Mouse (Mus musculus): ENCODE measurements around the gene Rhoh. TPM values are rescaled to one million over a fixed set of nuclear protein-coding genes. Genes with fewer than 3 reads are reported as not detected.

Gene Rhoh
- total and polyA plus RNA-seq, 2 experiments from 2014 or later, result 0.54 to 1.00 TPM

GRCm38 (mm10) chr5:65895121-65895692 is 34.2 kb downstream of the Rhoh start:
- Histone ChIP-seq H3K4me1 (ENCODE audit: insufficient read depth) (0 out of 2 replicates have a peak, but pooled peaks cover 3% of the 10 kb centered on the region), H3K9ac (no peak overlapping the region), H3K9me3 (ENCODE audit: low read length) (no peaks in the 10 kb centered on the region), H3K27me3 (ENCODE audit: insufficient read depth, low read length) (no peaks in the 10 kb centered on the region), H3K4me3 (ENCODE audit: low read depth, low read length) (no peak overlapping the region), H3K4me2 (ENCODE audit: low read depth) (no peak overlapping the region), H3K27ac (ENCODE audit: low read depth, low read length) (no peak overlapping the region), H3K36me3 (ENCODE audit: insufficient read depth) (no peaks in the 10 kb centered on the region)
- WGBS, result 91% methylated on average over 6 of the region's 6 CpGs
- DNase-seq (no peak), ATAC-seq (no peak)
- no peak for TF ChIP-seq CTCF (IDR thresholded peaks at IDR 0.05; ENCODE audit: low read depth)

GRCm38 (mm10) chr5:65895764-65896163 is 34.8 kb downstream of the Rhoh start:
- H3K36me3 ChIP-seq (ENCODE audit: insufficient read depth), result no peaks in the 10 kb centered on the region
- TF ChIP-seq CTCF (IDR thresholded peaks at IDR 0.05; ENCODE audit: low read depth), result no peak
- H3K27ac ChIP-seq (ENCODE audit: low read depth, low read length), result no peak overlapping the region
- WGBS, result 69% methylated on average over 7 of the region's 7 CpGs
- 0 out of 2 replicates have a peak, but pooled peaks cover 3% of the 10 kb centered on the region for H3K4me1 ChIP-seq (ENCODE audit: insufficient read depth)
- H3K9me3 ChIP-seq (ENCODE audit: low read length), result no peaks in the 10 kb centered on the region
- ATAC-seq (no peak), DNase-seq (no peak)
- no peaks in the 10 kb centered on the region for H3K27me3 ChIP-seq (ENCODE audit: insufficient read depth, low read length)
- no peak overlapping the region for H3K4me3 ChIP-seq (ENCODE audit: low read depth, low read length)
- H3K4me2 ChIP-seq (ENCODE audit: low read depth), result no peak overlapping the region
- H3K9ac ChIP-seq, result no peak overlapping the region

GRCm38 (mm10) chr5:65897731-65898130 is 36.7 kb downstream of the Rhoh start:
- Histone ChIP-seq H3K27me3 (ENCODE audit: insufficient read depth, low read length) (no peaks in the 10 kb centered on the region), H3K9ac (no peak overlapping the region), H3K4me3 (ENCODE audit: low read depth, low read length) (no peak overlapping the region), H3K36me3 (ENCODE audit: insufficient read depth) (no peaks in the 10 kb centered on the region), H3K4me2 (ENCODE audit: low read depth) (no peak overlapping the region), H3K4me1 (ENCODE audit: insufficient read depth) (0 out of 2 replicates have a peak, but pooled peaks cover 3% of the 10 kb centered on the region), H3K9me3 (ENCODE audit: low read length) (no peaks in the 10 kb centered on the region), H3K27ac (ENCODE audit: low read depth, low read length) (no peak overlapping the region)
- no peak for DNase-seq
- 95% methylated on average over 2 of the region's 2 CpGs for WGBS
- no peak for ATAC-seq
- no peak for TF ChIP-seq CTCF (IDR thresholded peaks at IDR 0.05; ENCODE audit: low read depth)

- H3K9me3 ChIP-seq (ENCODE audit: low read length), result 0 out of 2 replicates have a peak, but pooled peaks cover 5% of the 10 kb centered on the region
- no peak overlapping the region for H3K4me3 ChIP-seq (ENCODE audit: low read depth, low read length)
- H3K27me3 ChIP-seq (ENCODE audit: insufficient read depth, low read length), result no peaks in the 10 kb centered on the region
- WGBS, result 92% methylated on average over 3 of the region's 3 CpGs
- ATAC-seq (no peak), DNase-seq (no peak)
- H3K9ac ChIP-seq, result no peak overlapping the region
- H3K4me2 ChIP-seq (ENCODE audit: low read depth), result no peak overlapping the region
- H3K27ac ChIP-seq (ENCODE audit: low read depth, low read length), result no peak overlapping the region
- TF ChIP-seq CTCF (IDR thresholded peaks at IDR 0.05; ENCODE audit: low read depth), result no peak
- no peaks in the 10 kb centered on the region for H3K36me3 ChIP-seq (ENCODE audit: insufficient read depth)
- H3K4me1 ChIP-seq (ENCODE audit: insufficient read depth), result 0 out of 2 replicates have a peak, but pooled peaks cover 3% of the 10 kb centered on the region
Measured at GRCm38 (mm10) chr5:65898683-65899082, 37.7 kb downstream of the Rhoh start.

GRCm38 (mm10) chr5:65900113-65900512 is 39.1 kb downstream of the Rhoh start:
- 0 out of 2 replicates have a peak, but pooled peaks cover 5% of the 10 kb centered on the region for H3K9me3 ChIP-seq (ENCODE audit: low read length)
- no peak overlapping the region for H3K4me3 ChIP-seq (ENCODE audit: low read depth, low read length)
- no peak overlapping the region for H3K9ac ChIP-seq
- H3K27me3 ChIP-seq (ENCODE audit: insufficient read depth, low read length), result no peaks in the 10 kb centered on the region
- no peak overlapping the region for H3K4me2 ChIP-seq (ENCODE audit: low read depth)
- TF ChIP-seq CTCF (IDR thresholded peaks at IDR 0.05; ENCODE audit: low read depth), result no peak
- no peaks in the 10 kb centered on the region for H3K36me3 ChIP-seq (ENCODE audit: insufficient read depth)
- no peak overlapping the region for H3K27ac ChIP-seq (ENCODE audit: low read depth, low read length)
- WGBS, result 87% methylated on average over 6 of the region's 6 CpGs
- no peak for ATAC-seq
- H3K4me1 ChIP-seq (ENCODE audit: insufficient read depth), result no peaks in the 10 kb centered on the region
- DNase-seq, result no peak

GRCm38 (mm10) chr5:65900862-65901265 is 39.9 kb downstream of the Rhoh start:
- no peak overlapping the region for H3K9ac ChIP-seq
- no peak for TF ChIP-seq CTCF (IDR thresholded peaks at IDR 0.05; ENCODE audit: low read depth)
- DNase-seq (peak; percentile 57), ATAC-seq (peak; percentile 92)
- no peaks in the 10 kb centered on the region for H3K4me1 ChIP-seq (ENCODE audit: insufficient read depth)
- no peaks in the 10 kb centered on the region for H3K27me3 ChIP-seq (ENCODE audit: insufficient read depth, low read length)
- no peak overlapping the region for H3K4me2 ChIP-seq (ENCODE audit: low read depth)
- 0 out of 2 replicates have a peak overlapping the region, but pooled peaks have one; percentile 2 for H3K27ac ChIP-seq (ENCODE audit: low read depth, low read length)
- H3K9me3 ChIP-seq (ENCODE audit: low read length), result 0 out of 2 replicates have a peak, but pooled peaks cover 5% of the 10 kb centered on the region
- H3K36me3 ChIP-seq (ENCODE audit: insufficient read depth), result no peaks in the 10 kb centered on the region
- 24% methylated on average over 7 of the region's 7 CpGs for WGBS
- no peak overlapping the region for H3K4me3 ChIP-seq (ENCODE audit: low read depth, low read length)

GRCm38 (mm10) chr5:65901868-65902418 is 40.9 kb downstream of the Rhoh start:
- TF ChIP-seq CTCF (IDR thresholded peaks at IDR 0.05; ENCODE audit: low read depth), result no peak
- Histone ChIP-seq H3K27me3 (ENCODE audit: insufficient read depth, low read length) (no peaks in the 10 kb centered on the region), H3K27ac (ENCODE audit: low read depth, low read length) (no peak overlapping the region), H3K9ac (no peak overlapping the region), H3K4me3 (ENCODE audit: low read depth, low read length) (no peak overlapping the region), H3K9me3 (ENCODE audit: low read length) (0 out of 2 replicates have a peak, but pooled peaks cover 5% of the 10 kb centered on the region), H3K4me2 (ENCODE audit: low read depth) (no peak overlapping the region), H3K36me3 (ENCODE audit: insufficient read depth) (no peaks in the 10 kb centered on the region), H3K4me1 (ENCODE audit: insufficient read depth) (no peaks in the 10 kb centered on the region)
- WGBS, result 98% methylated on average over 10 of the region's 10 CpGs
- no peak for ATAC-seq
- DNase-seq, result no peak
